Mouse (Mus musculus): ENCODE measurements at regions not wholly inside any gene's neighbourhood (a gene's known extent, or its start where the extent isn't known, plus 50 kb on each side); places are given as distances from the start of the nearest gene placed in this dataset.

GRCm38 (mm10) chr2:115067489-115068163 is 412.9 kb upstream of the Dph6 start:
- DNase-seq (ENCODE audit: low read depth, low spot score) = no peak
- peaks cover 0 to 2% of the 10 kb centered on the region in 2 experiments; a peak in 1 of 4 replicates for H3K27me3 ChIP-seq (ENCODE audit: control insufficient read depth in 1 of 2, insufficient read depth in 2 of 2, low read length in 2 of 2)
- no peak for TF ChIP-seq SMC3 (IDR thresholded peaks at IDR 0.05; ENCODE audit: low read depth, low read length)
- TF ChIP-seq POLR2AphosphoS2 (IDR thresholded peaks at IDR 0.05; ENCODE audit: low read length) = no peak
- TF ChIP-seq USF1 (IDR thresholded peaks at IDR 0.05; ENCODE audit: low read depth, low read length) = no peak
- TF ChIP-seq CTCF (IDR thresholded peaks at IDR 0.05 in 2 of 3, conservative IDR thresholded peaks at IDR 0.05 in 1 of 3; ENCODE audit: control insufficient read depth in 1 of 3, insufficient read depth in 1 of 3, low read depth in 2 of 3, low read length in 3 of 3, poor library complexity in 1 of 3, severe bottlenecking in 1 of 3) = no peak
- no peak for TF ChIP-seq ZMIZ1 (IDR thresholded peaks at IDR 0.05; ENCODE audit: low read depth, low read length)
- TF ChIP-seq BHLHE40 (IDR thresholded peaks at IDR 0.05; ENCODE audit: borderline replicate concordance, low read depth, low read length) = no peak
- TF ChIP-seq ELF1 (IDR thresholded peaks at IDR 0.05; ENCODE audit: low read depth, low read length) = no peak
- no peak for TF ChIP-seq MAFK (IDR thresholded peaks at IDR 0.05; ENCODE audit: borderline replicate concordance, low read depth, low read length)
- no peak for TF ChIP-seq MXI1 (IDR thresholded peaks at IDR 0.05; ENCODE audit: low read depth, low read length)
- TF ChIP-seq E2F4 (IDR thresholded peaks at IDR 0.05; ENCODE audit: borderline replicate concordance, low read depth, low read length) = no peak
- TF ChIP-seq POLR2A (IDR thresholded peaks at IDR 0.05; ENCODE audit: control insufficient read depth in 1 of 2, insufficient read depth in 1 of 2, low read depth in 1 of 2, low read length in 2 of 2, poor library complexity in 1 of 2) = no peak
- TF ChIP-seq JUND (IDR thresholded peaks at IDR 0.05; ENCODE audit: low read depth, low read length) = no peak
- TF ChIP-seq EP300 (IDR thresholded peaks at IDR 0.05; ENCODE audit: low read depth in 1 of 2, low read length in 2 of 2) = no peak
- TF ChIP-seq TBP (IDR thresholded peaks at IDR 0.05; ENCODE audit: low read depth, low read length) = no peak
- H3K27ac ChIP-seq (ENCODE audit: control insufficient read depth, low read depth, low read length) = no peak overlapping the region
- no peak overlapping the region for H3K4me3 ChIP-seq (ENCODE audit: control insufficient read depth in 1 of 2, insufficient read depth in 1 of 2, low read depth in 2 of 2, low read length in 2 of 2)
- H3K36me3 ChIP-seq (ENCODE audit: control insufficient read depth in 1 of 2, insufficient read depth in 2 of 2, low read length in 2 of 2) = no peaks in the 10 kb centered on the region
- no peaks in the 10 kb centered on the region for H3K79me2 ChIP-seq (ENCODE audit: control insufficient read depth, insufficient read depth, low read length, poor library complexity)
- H3K4me1 ChIP-seq (ENCODE audit: control insufficient read depth in 1 of 2, insufficient read depth in 2 of 2, low read length in 2 of 2) = no peaks in the 10 kb centered on the region
- H3K9me3 ChIP-seq (replicated peaks; ENCODE audit: insufficient read depth, low read length) = no peaks in the 10 kb centered on the region
- H3K9ac ChIP-seq (ENCODE audit: control insufficient read depth, low read depth, low read length, poor library complexity, severe bottlenecking) = no peak overlapping the region

- Histone ChIP-seq H3K27me3 (ENCODE audit: control insufficient read depth in 1 of 2, insufficient read depth in 2 of 2, low read length in 2 of 2) (peaks cover 0 to 2% of the 10 kb centered on the region in 2 experiments; a peak in 1 of 4 replicates), H3K27ac (ENCODE audit: control insufficient read depth, low read depth, low read length) (no peak overlapping the region), H3K4me1 (ENCODE audit: control insufficient read depth in 1 of 2, insufficient read depth in 2 of 2, low read length in 2 of 2) (no peaks in the 10 kb centered on the region), H3K4me3 (ENCODE audit: control insufficient read depth in 1 of 2, insufficient read depth in 1 of 2, low read depth in 2 of 2, low read length in 2 of 2) (no peak overlapping the region), H3K9me3 (replicated peaks; ENCODE audit: insufficient read depth, low read length) (no peaks in the 10 kb centered on the region), H3K79me2 (ENCODE audit: control insufficient read depth, insufficient read depth, low read length, poor library complexity) (no peaks in the 10 kb centered on the region), H3K36me3 (ENCODE audit: control insufficient read depth in 1 of 2, insufficient read depth in 2 of 2, low read length in 2 of 2) (no peaks in the 10 kb centered on the region), H3K9ac (ENCODE audit: control insufficient read depth, low read depth, low read length, poor library complexity, severe bottlenecking) (no peak overlapping the region)
- DNase-seq (ENCODE audit: low read depth, low spot score) = no peak
- TF ChIP-seq RCOR1 (IDR thresholded peaks at IDR 0.05; ENCODE audit: low read depth, low read length) (no peak), USF2 (IDR thresholded peaks at IDR 0.05; ENCODE audit: borderline replicate concordance in 1 of 2, insufficient read depth in 1 of 2, low read depth in 1 of 2, low read length in 2 of 2) (no peak), HCFC1 (IDR thresholded peaks at IDR 0.05; ENCODE audit: low read depth, low read length) (no peak), POLR2A (IDR thresholded peaks at IDR 0.05; ENCODE audit: control insufficient read depth in 1 of 2, insufficient read depth in 1 of 2, low read depth in 1 of 2, low read length in 2 of 2, poor library complexity in 1 of 2) (no peak), MEF2A (IDR thresholded peaks at IDR 0.05; ENCODE audit: extremely low read depth, insufficient replicate concordance, low read depth, low read length, poor library complexity, severe bottlenecking) (no peak), USF1 (IDR thresholded peaks at IDR 0.05; ENCODE audit: low read depth, low read length) (no peak), CTCF (IDR thresholded peaks at IDR 0.05 in 2 of 3, conservative IDR thresholded peaks at IDR 0.05 in 1 of 3; ENCODE audit: control insufficient read depth in 1 of 3, insufficient read depth in 1 of 3, low read depth in 2 of 3, low read length in 3 of 3, poor library complexity in 1 of 3, severe bottlenecking in 1 of 3) (no peak), SMC3 (IDR thresholded peaks at IDR 0.05; ENCODE audit: low read depth, low read length) (no peak), TCF12 (IDR thresholded peaks at IDR 0.05; ENCODE audit: low read depth, low read length) (no peak), JUND (IDR thresholded peaks at IDR 0.05; ENCODE audit: low read depth, low read length) (no peak), MAZ (IDR thresholded peaks at IDR 0.05; ENCODE audit: low read depth, low read length) (no peak), ZC3H11A (IDR thresholded peaks at IDR 0.05; ENCODE audit: low read depth, low read length) (no peak), RAD21 (IDR thresholded peaks at IDR 0.05; ENCODE audit: low read depth, low read length) (no peak), MAFK (IDR thresholded peaks at IDR 0.05; ENCODE audit: borderline replicate concordance, low read depth, low read length) (no peak), MYC (IDR thresholded peaks at IDR 0.05; ENCODE audit: low read depth, low read length) (no peak), BHLHE40 (IDR thresholded peaks at IDR 0.05; ENCODE audit: borderline replicate concordance, low read depth, low read length) (no peak), ETS1 (IDR thresholded peaks at IDR 0.05; ENCODE audit: low read depth, low read length) (no peak)
Measured at GRCm38 (mm10) chr2:115069704-115070103, 414.9 kb upstream of the Dph6 start.

All from MEL (cell line).